Mouse (Mus musculus): Measurements from ENCODE around the gene AY761185. TPM values are rescaled to one million over a fixed set of nuclear protein-coding genes. Genes with fewer than 3 reads are reported as not detected.

The AY761185 gene
- polyA plus RNA-seq, 1 experiment = not detected

- Histone ChIP-seq H3K79me3 (ENCODE audit: low read depth) (no peaks in the 10 kb centered on the region), H3K4me3 (ENCODE audit: insufficient read depth, poor library complexity, severe bottlenecking) (no peak overlapping the region), H3ac (ENCODE audit: control insufficient read depth, insufficient read length, low read depth) (no peak overlapping the region), H3K36me3 (ENCODE audit: control insufficient read depth, insufficient read depth) (no peaks in the 10 kb centered on the region), H3K79me2 (ENCODE audit: control insufficient read depth, insufficient read depth) (no peaks in the 10 kb centered on the region), H3K27me3 (ENCODE audit: control insufficient read depth, insufficient read depth, insufficient read length) (no peaks in the 10 kb centered on the region)
- TF ChIP-seq MAX (IDR thresholded peaks at IDR 0.05) (no peak), FOSL1 (IDR thresholded peaks at IDR 0.05; ENCODE audit: insufficient read depth, low read length, poor library complexity, severe bottlenecking) (no peak), MYOG (IDR thresholded peaks at IDR 0.05; ENCODE audit: control insufficient read depth, extremely low read depth, insufficient read length) (no peak), USF1 (IDR thresholded peaks at IDR 0.05; ENCODE audit: low read depth) (no peak), CTCF (IDR thresholded peaks at IDR 0.05; ENCODE audit: control insufficient read depth, insufficient read depth, insufficient read length) (no peak), MYOD1 (IDR thresholded peaks at IDR 0.05; ENCODE audit: control insufficient read depth, insufficient read length, low read depth) (no peak), CEBPB (IDR thresholded peaks at IDR 0.05; ENCODE audit: low read depth) (no peak)
Observed at GRCm38 (mm10) chr8:20908256-20908655, 36.3 kb downstream of the AY761185 start.

GRCm38 (mm10) chr8:20907119-20907518, 37.4 kb downstream of the AY761185 start:
- no peaks in the 10 kb centered on the region for H3K79me2 ChIP-seq (ENCODE audit: control insufficient read depth, insufficient read depth)
- H3K36me3 ChIP-seq (ENCODE audit: control insufficient read depth, insufficient read depth) = no peaks in the 10 kb centered on the region
- H3K4me3 ChIP-seq (ENCODE audit: insufficient read depth, poor library complexity, severe bottlenecking) = no peak overlapping the region
- TF ChIP-seq MYOG (IDR thresholded peaks at IDR 0.05; ENCODE audit: control insufficient read depth, extremely low read depth, insufficient read length) (no peak), USF1 (IDR thresholded peaks at IDR 0.05; ENCODE audit: low read depth) (no peak)
- no peaks in the 10 kb centered on the region for H3K27me3 ChIP-seq (ENCODE audit: control insufficient read depth, insufficient read depth, insufficient read length)
- H3K79me3 ChIP-seq (ENCODE audit: low read depth) = no peaks in the 10 kb centered on the region
- no peak overlapping the region for H3ac ChIP-seq (ENCODE audit: control insufficient read depth, insufficient read length, low read depth)

- Histone ChIP-seq H3K79me3 (ENCODE audit: low read depth) (no peaks in the 10 kb centered on the region), H3K36me3 (ENCODE audit: control insufficient read depth, insufficient read depth) (no peaks in the 10 kb centered on the region), H3K27me3 (ENCODE audit: control insufficient read depth, insufficient read depth, insufficient read length) (no peaks in the 10 kb centered on the region), H3K4me3 (ENCODE audit: insufficient read depth, poor library complexity, severe bottlenecking) (no peak within 1 kb of the TSS), H3K79me2 (ENCODE audit: control insufficient read depth, insufficient read depth) (no peaks in the 10 kb centered on the region), H3ac (ENCODE audit: control insufficient read depth, insufficient read length, low read depth) (no peak within 1 kb of the TSS)
- no peak for TF ChIP-seq CTCF (IDR thresholded peaks at IDR 0.05; ENCODE audit: control insufficient read depth, insufficient read depth, insufficient read length)
- TF ChIP-seq MYOD1 (IDR thresholded peaks at IDR 0.05; ENCODE audit: control insufficient read depth, insufficient read length, low read depth) = no peak
- no peak for TF ChIP-seq MYOG (IDR thresholded peaks at IDR 0.05; ENCODE audit: control insufficient read depth, extremely low read depth, insufficient read length)
- TF ChIP-seq CEBPB (IDR thresholded peaks at IDR 0.05; ENCODE audit: low read depth) = no peak
- TF ChIP-seq MAX (IDR thresholded peaks at IDR 0.05) = no peak
Observed at GRCm38 (mm10) chr8:20902527-20902926, 42.0 kb downstream of the AY761185 start, which contains the start of gene Gm15056. TSS of gene Gm15056 (minus strand) at chr8:20902627.

Other genes starting within 250 kb of the AY761185 start
- gene Defb33, start 52.0 kb downstream of the AY761185 start, polyA plus RNA-seq (2012; fragmentation: generic; extraction: Trizol) = not detected
- gene Gm15056, start 42.1 kb downstream of the AY761185 start, polyA plus RNA-seq (2012; fragmentation: generic; extraction: Trizol) = not detected
- not detected for gene Gm6040, start 22.6 kb downstream of the AY761185 start, polyA plus RNA-seq (2012; fragmentation: generic; extraction: Trizol)
- not detected for gene Defa21, start 80.8 kb upstream of the AY761185 start, polyA plus RNA-seq (2012; fragmentation: generic; extraction: Trizol)
- gene Defa23, start 110.3 kb upstream of the AY761185 start, polyA plus RNA-seq (2012; fragmentation: generic; extraction: Trizol) = not detected
- not detected for gene Defa35, start 120.3 kb upstream of the AY761185 start, polyA plus RNA-seq (2012; fragmentation: generic; extraction: Trizol)
- gene Defa25, start 139.7 kb upstream of the AY761185 start, polyA plus RNA-seq (2012; fragmentation: generic; extraction: Trizol) = not detected
- gene Gm14851, start 151.3 kb upstream of the AY761185 start, polyA plus RNA-seq (2012; fragmentation: generic; extraction: Trizol) = not detected
- not detected for gene Defa30, start 189.9 kb upstream of the AY761185 start, polyA plus RNA-seq (2012; fragmentation: generic; extraction: Trizol)
- gene Defa22, start 217.6 kb upstream of the AY761185 start, polyA plus RNA-seq (2012; fragmentation: generic; extraction: Trizol) = not detected
- not detected for gene Defa31, start 246.9 kb upstream of the AY761185 start, polyA plus RNA-seq (2012; fragmentation: generic; extraction: Trizol)